Mouse (Mus musculus): ENCODE results near the gene Rasal2. TPM values are rescaled to one million over a fixed set of nuclear protein-coding genes. Genes with fewer than 3 reads are reported as not detected.

Rasal2 gene
- total and polyA plus RNA-seq, 3 experiments = 5.1 to 23.2 (median 22.2) TPM

DNA sequence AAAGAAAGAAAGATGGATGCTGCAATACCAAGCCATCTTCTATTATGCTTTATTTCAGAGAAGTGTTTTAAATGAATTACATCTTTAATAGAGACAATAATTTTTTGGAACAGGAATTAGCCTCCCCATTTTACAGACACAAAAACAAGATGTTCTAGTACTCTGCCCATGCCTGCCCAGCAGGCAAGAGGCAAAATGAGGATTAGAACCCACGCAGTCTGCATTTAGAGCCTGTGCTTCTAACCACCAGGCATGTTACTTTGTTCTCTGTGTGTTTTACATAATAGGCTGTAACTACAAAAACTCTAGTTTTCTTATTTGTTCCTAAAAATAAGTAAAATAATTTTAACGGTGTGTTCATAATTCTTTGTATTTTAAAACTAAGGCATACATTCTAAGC is 178.9 kb downstream of the Rasal2 start:
- no peak overlapping the region for H3K27ac ChIP-seq
- no peaks in the 10 kb centered on the region for H3K36me3 ChIP-seq (ENCODE audit: control insufficient read depth, insufficient read depth, low read length)
- no peaks in the 10 kb centered on the region for H3K27me3 ChIP-seq (ENCODE audit: control insufficient read depth, insufficient read depth, low read length)
- WGBS = 87% methylated on average over 2 of the region's 2 CpGs
- peaks cover 4% of the 10 kb centered on the region for H3K4me1 ChIP-seq (ENCODE audit: control insufficient read depth, insufficient read depth, low read length)
- no peak overlapping the region for H3K4me3 ChIP-seq
- TF ChIP-seq EP300 (IDR thresholded peaks at IDR 0.05; ENCODE audit: insufficient read depth, low read depth, low read length) (no peak), CTCF (IDR thresholded peaks at IDR 0.05) (no peak)
- intact Hi-C loops (cut with DNase I) = no loop called here
- DNase-seq = no peak
- no peaks in the 10 kb centered on the region for H3K79me2 ChIP-seq (replicated peaks; ENCODE audit: control insufficient read depth, insufficient read depth, low read length)
- H3K9ac ChIP-seq (ENCODE audit: low read depth, low read length) = no peak overlapping the region

DNA sequence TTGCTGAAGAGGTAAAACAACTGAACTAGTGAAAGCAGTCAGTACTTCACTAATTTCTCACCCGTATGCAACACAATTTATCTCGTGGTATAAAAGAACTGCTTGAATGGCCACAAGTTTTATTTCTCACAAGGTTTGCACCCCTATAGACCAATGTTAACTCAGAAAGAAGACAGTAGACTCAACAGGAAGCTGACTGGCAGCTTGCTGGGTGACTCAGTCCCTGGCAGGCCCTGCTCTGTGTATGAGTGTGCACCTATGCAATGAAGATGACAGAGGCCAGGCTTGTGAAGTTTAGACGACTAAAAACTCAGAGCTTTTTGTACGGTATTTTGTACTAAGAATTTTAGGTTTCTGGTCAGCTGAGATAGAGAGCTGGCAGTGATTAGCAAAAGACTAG is 180.0 kb downstream of the Rasal2 start:
- WGBS = 53% methylated on average over 4 of the region's 4 CpGs

DNA sequence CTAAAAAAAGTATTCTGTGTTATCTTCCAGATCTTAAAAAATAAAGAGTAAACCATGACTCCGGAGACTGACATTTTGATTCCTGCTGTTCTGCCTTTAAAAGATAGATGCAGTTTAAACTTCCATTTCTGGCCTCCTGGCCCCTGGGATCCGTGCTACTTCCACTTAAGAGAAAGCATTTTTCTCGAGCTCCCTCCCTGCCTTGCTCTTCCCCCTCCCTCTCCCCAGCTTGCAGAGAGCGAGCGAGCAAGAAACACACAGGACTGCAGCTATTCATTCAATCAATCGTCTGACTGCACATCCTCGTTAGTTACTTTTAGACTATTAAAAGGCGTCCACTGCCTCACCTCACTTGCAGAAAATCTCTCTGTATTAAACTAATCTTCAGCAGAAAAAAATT is 181.4 kb downstream of the Rasal2 start:
- TF ChIP-seq EP300 (IDR thresholded peaks at IDR 0.05; ENCODE audit: insufficient read depth, low read depth, low read length) (no peak), CTCF (IDR thresholded peaks at IDR 0.05) (no peak), POLR2A (IDR thresholded peaks at IDR 0.05; ENCODE audit: insufficient read depth, low read depth, low read length) (no peak)
- Histone ChIP-seq H3K27me3 (ENCODE audit: control insufficient read depth, insufficient read depth, low read length) (no peaks in the 10 kb centered on the region), H3K4me3 (no peak overlapping the region), H3K27ac (no peak overlapping the region), H3K9ac (ENCODE audit: low read depth, low read length) (no peak overlapping the region), H3K4me1 (ENCODE audit: control insufficient read depth, insufficient read depth, low read length) (peaks cover 4% of the 10 kb centered on the region), H3K36me3 (ENCODE audit: control insufficient read depth, insufficient read depth, low read length) (no peaks in the 10 kb centered on the region), H3K79me2 (replicated peaks; ENCODE audit: control insufficient read depth, insufficient read depth, low read length) (no peaks in the 10 kb centered on the region)
- no peak for DNase-seq
- intact Hi-C loops (cut with DNase I) = no loop called here
- WGBS = 42% methylated on average over 8 of the region's 8 CpGs

More for the DNA sequence above, 180.0 kb downstream of the Rasal2 start:
- Histone ChIP-seq H3K9ac (ENCODE audit: low read depth, low read length) (no peak overlapping the region), H3K27ac (no peak overlapping the region), H3K36me3 (ENCODE audit: control insufficient read depth, insufficient read depth, low read length) (no peaks in the 10 kb centered on the region), H3K27me3 (ENCODE audit: control insufficient read depth, insufficient read depth, low read length) (no peaks in the 10 kb centered on the region), H3K4me1 (ENCODE audit: control insufficient read depth, insufficient read depth, low read length) (peaks cover 4% of the 10 kb centered on the region), H3K4me3 (no peak overlapping the region), H3K79me2 (replicated peaks; ENCODE audit: control insufficient read depth, insufficient read depth, low read length) (no peaks in the 10 kb centered on the region)
- intact Hi-C loops (cut with DNase I) = no loop called here
- TF ChIP-seq CTCF (IDR thresholded peaks at IDR 0.05) (no peak), POLR2A (IDR thresholded peaks at IDR 0.05; ENCODE audit: insufficient read depth, low read depth, low read length) (no peak), EP300 (IDR thresholded peaks at IDR 0.05; ENCODE audit: insufficient read depth, low read depth, low read length) (no peak)
- no peak for DNase-seq

DNA sequence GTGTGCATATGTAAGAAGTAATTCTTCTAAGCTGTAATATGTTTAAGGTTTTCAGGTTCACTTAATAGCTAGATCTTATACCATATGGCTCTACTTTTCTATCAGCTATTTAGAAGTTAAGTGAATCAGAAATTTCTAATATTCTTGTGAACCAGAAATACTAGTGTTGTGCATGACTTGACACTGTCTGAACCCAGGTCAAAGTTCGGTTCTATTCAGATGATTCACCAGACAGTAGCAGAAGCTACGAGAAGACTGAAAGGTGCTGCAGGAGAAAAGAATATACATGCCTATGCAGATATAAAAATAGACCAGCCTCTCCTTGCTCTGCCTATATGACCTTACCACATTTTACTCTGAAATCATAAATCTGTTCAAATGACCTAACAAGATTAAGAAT is 182.0 kb downstream of the Rasal2 start:
- H3K79me2 ChIP-seq (replicated peaks; ENCODE audit: control insufficient read depth, insufficient read depth, low read length) = no peaks in the 10 kb centered on the region
- TF ChIP-seq CTCF (IDR thresholded peaks at IDR 0.05) (no peak), EP300 (IDR thresholded peaks at IDR 0.05; ENCODE audit: insufficient read depth, low read depth, low read length) (no peak), POLR2A (IDR thresholded peaks at IDR 0.05; ENCODE audit: insufficient read depth, low read depth, low read length) (no peak)
- H3K36me3 ChIP-seq (ENCODE audit: control insufficient read depth, insufficient read depth, low read length) = no peaks in the 10 kb centered on the region
- H3K4me1 ChIP-seq (ENCODE audit: control insufficient read depth, insufficient read depth, low read length) = peaks cover 4% of the 10 kb centered on the region
- intact Hi-C loops (cut with DNase I) = no loop called here
- no peak overlapping the region for H3K27ac ChIP-seq
- WGBS = 69% methylated on average over 2 of the region's 2 CpGs
- H3K27me3 ChIP-seq (ENCODE audit: control insufficient read depth, insufficient read depth, low read length) = no peaks in the 10 kb centered on the region
- no peak overlapping the region for H3K4me3 ChIP-seq
- H3K9ac ChIP-seq (ENCODE audit: low read depth, low read length) = no peak overlapping the region
- no peak for DNase-seq

DNA sequence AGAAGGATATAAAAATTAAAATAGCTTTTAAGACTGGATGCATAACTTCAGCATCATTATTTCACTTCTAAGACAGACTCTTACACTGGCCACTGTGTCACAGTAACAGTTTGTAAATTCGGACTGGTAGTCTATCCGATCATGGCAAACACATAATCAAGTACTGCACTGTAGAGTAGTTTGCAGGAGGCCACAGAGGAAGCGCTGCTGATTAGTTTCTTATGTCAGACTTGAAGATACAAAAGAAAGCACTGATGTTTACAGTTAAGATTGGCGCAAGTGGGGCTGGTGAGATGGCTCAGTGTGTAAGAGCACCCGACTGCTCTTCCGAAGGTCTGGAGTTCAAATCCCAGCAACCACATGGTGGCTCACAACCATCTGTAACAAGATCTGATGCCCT is 187.4 kb downstream of the Rasal2 start:
- 94% methylated on average over 6 of the region's 6 CpGs for WGBS
- Histone ChIP-seq H3K4me1 (ENCODE audit: control insufficient read depth, insufficient read depth, low read length) (no peaks in the 10 kb centered on the region), H3K4me3 (no peak overlapping the region), H3K79me2 (replicated peaks; ENCODE audit: control insufficient read depth, insufficient read depth, low read length) (no peaks in the 10 kb centered on the region), H3K27me3 (ENCODE audit: control insufficient read depth, insufficient read depth, low read length) (no peaks in the 10 kb centered on the region), H3K36me3 (ENCODE audit: control insufficient read depth, insufficient read depth, low read length) (no peaks in the 10 kb centered on the region), H3K27ac (no peak overlapping the region), H3K9ac (ENCODE audit: low read depth, low read length) (no peak overlapping the region)
- DNase-seq = no peak
- TF ChIP-seq CTCF (IDR thresholded peaks at IDR 0.05) = no peak
- intact Hi-C loops (cut with DNase I) = no loop called here

DNA sequence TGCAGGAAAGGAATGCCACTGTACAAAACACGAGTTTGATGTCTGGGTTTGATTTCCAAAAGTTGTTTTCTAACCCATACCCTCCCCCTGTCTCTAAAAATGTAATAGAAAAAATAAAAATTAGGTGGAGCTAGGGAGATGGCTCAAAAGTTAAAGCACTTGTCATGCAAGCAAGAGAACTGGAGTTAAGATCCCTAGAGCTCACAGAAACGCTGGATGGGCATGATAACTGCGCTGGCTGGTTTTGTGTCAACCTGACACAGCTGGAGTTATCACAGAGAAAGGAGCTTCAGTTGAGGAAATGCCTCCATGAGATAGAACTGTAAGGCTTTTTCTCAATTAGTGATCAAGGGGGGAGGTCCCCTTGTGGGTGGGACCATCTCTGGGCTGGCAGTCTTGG is 191.5 kb downstream of the Rasal2 start:
- H3K4me3 ChIP-seq = no peak overlapping the region
- no peaks in the 10 kb centered on the region for H3K27me3 ChIP-seq (ENCODE audit: control insufficient read depth, insufficient read depth, low read length)
- WGBS = 79% methylated on average over 3 of the region's 3 CpGs
- no peaks in the 10 kb centered on the region for H3K4me1 ChIP-seq (ENCODE audit: control insufficient read depth, insufficient read depth, low read length)
- no peak for TF ChIP-seq EP300 (IDR thresholded peaks at IDR 0.05; ENCODE audit: insufficient read depth, low read depth, low read length)
- no peak for TF ChIP-seq CTCF (IDR thresholded peaks at IDR 0.05)
- no peaks in the 10 kb centered on the region for H3K79me2 ChIP-seq (replicated peaks; ENCODE audit: control insufficient read depth, insufficient read depth, low read length)
- no peak overlapping the region for H3K27ac ChIP-seq
- intact Hi-C loops (cut with DNase I) = no loop called here
- no peak overlapping the region for H3K9ac ChIP-seq (ENCODE audit: low read depth, low read length)
- no peak for DNase-seq
- no peaks in the 10 kb centered on the region for H3K36me3 ChIP-seq (ENCODE audit: control insufficient read depth, insufficient read depth, low read length)

DNA sequence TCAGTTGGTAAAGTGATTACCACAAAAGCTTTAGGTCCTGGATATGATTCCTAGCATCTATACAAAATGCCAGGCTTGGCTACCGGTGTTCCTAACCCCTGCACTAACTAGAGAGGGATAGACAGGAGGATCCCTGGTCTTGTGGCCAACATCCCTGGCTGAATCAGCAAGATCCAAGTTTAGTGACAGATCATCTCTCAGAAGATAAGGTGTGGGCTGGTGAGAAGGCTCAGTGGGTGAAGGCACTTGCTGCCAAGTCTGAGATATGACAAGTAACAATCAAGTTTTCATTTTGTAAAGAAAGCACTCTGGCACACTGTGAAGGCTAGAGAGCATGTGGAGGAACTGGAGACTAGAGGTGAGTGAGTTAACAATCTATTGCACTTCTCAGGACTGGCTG is 191.9 kb downstream of the Rasal2 start:
- Histone ChIP-seq H3K4me3 (no peak overlapping the region), H3K36me3 (ENCODE audit: control insufficient read depth, insufficient read depth, low read length) (no peaks in the 10 kb centered on the region), H3K27me3 (ENCODE audit: control insufficient read depth, insufficient read depth, low read length) (no peaks in the 10 kb centered on the region), H3K4me1 (ENCODE audit: control insufficient read depth, insufficient read depth, low read length) (no peaks in the 10 kb centered on the region), H3K27ac (no peak overlapping the region), H3K9ac (ENCODE audit: low read depth, low read length) (no peak overlapping the region), H3K79me2 (replicated peaks; ENCODE audit: control insufficient read depth, insufficient read depth, low read length) (no peaks in the 10 kb centered on the region)
- intact Hi-C loops (cut with DNase I) = no loop called here
- TF ChIP-seq EP300 (IDR thresholded peaks at IDR 0.05; ENCODE audit: insufficient read depth, low read depth, low read length) (no peak), POLR2A (IDR thresholded peaks at IDR 0.05; ENCODE audit: insufficient read depth, low read depth, low read length) (no peak), CTCF (IDR thresholded peaks at IDR 0.05) (no peak)
- WGBS = 93% methylated on average over 1 of the region's 1 CpGs
- no peak for DNase-seq

All from heart, adult 2 months (tissue).